Mouse (Mus musculus) heart, postnatal 0 days (tissue): ENCODE measurements at regions not wholly inside any gene's neighbourhood (a gene's known extent, or its start where the extent isn't known, plus 50 kb on each side); places are given as distances from the start of the nearest gene placed in this dataset.

Experiments used
- ATAC-seq: fragments of 200-750 bp; cut with Nextera tagmentation; 2 replicates; pipeline ENCODE4 v1.8.0; 2017; ENCODE audit warnings: low read depth, moderate number of reproducible peaks, moderate library complexity; ENCODE audit not compliant: insufficient read depth
- DNase-seq: peaks from one replicate; pipeline ENCODE4 v3.0.0-alpha.2; 2016; ENCODE audit warnings: low spot score
- H3K27ac ChIP-seq: fragments of 300-500 bp; sonication (generic); 2 replicates; pipeline ENCODE4 v1.5.1; 2014; ENCODE audit warnings: low read depth, mild to moderate bottlenecking
- H3K27me3 ChIP-seq: fragments of 300-500 bp; sonication (generic); 2 replicates; pipeline ENCODE4 v1.6.1; 2014; ENCODE audit warnings: low read length, mixed read lengths; ENCODE audit not compliant: control insufficient read depth, insufficient read depth
- H3K36me3 ChIP-seq: fragments of 300-500 bp; sonication (generic); replicated peaks from 2 replicates; pipeline ENCODE4 v1.6.1; 2014; ENCODE audit warnings: low read length, mixed read lengths; ENCODE audit not compliant: control insufficient read depth, insufficient read depth
- H3K4me1 ChIP-seq: fragments of 300-500 bp; sonication (generic); 2 replicates; pipeline ENCODE4 v1.6.1; 2014; ENCODE audit warnings: antibody characterized with exemption; ENCODE audit not compliant: control insufficient read depth, insufficient read depth
- H3K4me2 ChIP-seq: fragments of 300-500 bp; sonication (generic); 2 replicates; pipeline ENCODE4 v1.6.1; 2014; ENCODE audit warnings: low read depth, mild to moderate bottlenecking, low read length, moderate library complexity
- H3K4me3 ChIP-seq: fragments of 300-500 bp; sonication (generic); 2 replicates; pipeline ENCODE4 v1.5.1; 2014; ENCODE audit warnings: low read depth, low read length
- H3K9ac ChIP-seq: fragments of 300-500 bp; sonication (generic); replicated peaks from 2 replicates; pipeline ENCODE4 v1.6.1; 2014; ENCODE audit warnings: low read depth, low read length, mixed read lengths
- H3K9me3 ChIP-seq: fragments of 300-500 bp; sonication (generic); replicated peaks from 2 replicates; pipeline ENCODE4 v1.6.1; 2016; ENCODE audit warnings: low read length; ENCODE audit not compliant: control insufficient read depth
- CTCF ChIP-seq: IDR thresholded peaks from 2 replicates; pipeline ENCODE4 v1.5.1; 2016; ENCODE audit warnings: antibody characterized with exemption, control low read depth, low read depth
- EP300 ChIP-seq: IDR thresholded peaks from 2 replicates; pipeline ENCODE4 v1.6.1; 2016; ENCODE audit warnings: antibody characterized with exemption, low read depth
- WGBS: fragments of 180-500 bp; shearing (Covaris S2); extraction: QIAGEN DNeasy Blood & Tissue Kit; methylation state at CpG from one replicate; pipeline ENCODE4 v1.1.7; 2014; 5-methylcytosine and 5-hydroxymethylcytosine counted together

DNA sequence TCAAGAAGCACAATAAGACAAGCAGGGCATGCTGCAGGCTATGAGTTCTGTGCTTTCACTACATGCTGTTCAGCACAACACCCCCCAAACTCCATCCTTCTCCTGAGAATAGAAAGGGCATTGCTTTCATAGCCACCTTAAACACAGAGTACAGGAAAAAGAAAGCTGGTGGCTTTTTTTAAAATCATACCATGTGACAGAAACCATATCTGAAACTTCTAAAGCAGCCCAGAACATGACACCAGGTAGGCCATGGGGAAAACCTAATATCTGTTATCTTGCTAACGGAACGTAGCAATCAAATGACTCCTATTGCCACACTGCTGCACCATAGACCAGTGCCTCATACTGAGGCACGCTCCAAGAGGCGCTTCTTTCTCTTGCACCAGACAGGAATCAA is 139.3 kb upstream of the Jmjd1c start:
- Histone ChIP-seq H3K4me3 (no peak overlapping the region), H3K4me2 (no peak overlapping the region), H3K27me3 (no peaks in the 10 kb centered on the region), H3K27ac (no peak overlapping the region), H3K9ac (no peak overlapping the region), H3K36me3 (no peaks in the 10 kb centered on the region), H3K4me1 (peaks cover 6% of the 10 kb centered on the region), H3K9me3 (no peaks in the 10 kb centered on the region)
- DNase-seq: no peak
- no peak for ATAC-seq
- 71% methylated on average over 4 of the region's 4 CpGs for WGBS
- no peak for TF ChIP-seq CTCF
- no peak for TF ChIP-seq EP300

DNA sequence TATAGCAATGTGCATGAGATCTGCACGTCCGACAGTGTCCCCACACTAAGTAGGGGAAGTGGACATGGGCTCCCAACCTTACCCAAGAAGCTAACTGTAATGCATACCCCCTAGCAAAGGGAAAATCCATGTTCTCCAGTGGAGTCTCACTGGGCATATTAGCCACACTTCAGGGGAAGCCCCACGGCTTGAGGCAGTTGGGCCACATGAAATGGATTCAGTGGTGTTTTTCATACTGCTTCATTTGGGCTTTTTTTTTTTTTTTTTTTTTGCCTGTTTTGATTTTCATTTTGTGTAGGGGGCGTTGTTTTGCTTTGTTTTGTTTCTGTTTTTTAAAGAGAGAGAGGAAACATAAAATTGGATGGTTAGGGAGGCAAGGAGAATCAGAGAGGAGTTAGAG is 138.6 kb upstream of the Jmjd1c start:
- Histone ChIP-seq H3K4me1 (peaks cover 6% of the 10 kb centered on the region), H3K4me2 (no peak overlapping the region), H3K4me3 (no peak overlapping the region), H3K27ac (no peak overlapping the region), H3K9ac (no peak overlapping the region), H3K27me3 (no peaks in the 10 kb centered on the region), H3K36me3 (no peaks in the 10 kb centered on the region), H3K9me3 (no peaks in the 10 kb centered on the region)
- DNase-seq (no peak), ATAC-seq (no peak)
- WGBS: 90% methylated on average over 4 of the region's 4 CpGs
- TF ChIP-seq EP300: no peak
- TF ChIP-seq CTCF: no peak
